Mouse (Mus musculus): Measurements from ENCODE around the gene Tbx21.

DNA sequence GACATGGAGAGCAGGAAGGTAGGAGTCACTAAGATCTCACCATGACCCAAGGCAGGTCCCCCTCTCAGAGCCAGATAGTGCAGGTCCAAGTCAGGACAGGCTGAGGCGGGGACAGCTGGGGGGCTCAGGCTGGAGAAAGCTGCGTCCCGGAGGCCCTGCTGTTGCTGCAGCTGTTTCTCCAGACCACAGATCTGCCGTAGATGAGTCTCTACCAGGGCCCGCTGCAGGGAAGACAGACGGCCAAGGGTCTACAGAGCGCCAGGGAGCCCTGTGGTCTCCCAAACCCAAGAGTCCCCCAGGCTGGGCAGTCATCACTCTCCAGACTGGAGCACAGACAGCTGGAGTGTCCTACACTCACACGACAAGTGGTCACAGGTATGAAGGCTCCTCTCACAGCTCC is 32.2 kb upstream of the Tbx21 start:
- TF ChIP-seq CTCF (IDR thresholded peaks at IDR 0.05; ENCODE audit: low read depth) (no peak), EP300 (optimal IDR thresholded peaks at IDR 0.05) (no peak)

All from stomach, postnatal 0 days (tissue).